Mouse (Mus musculus) stomach, postnatal 0 days (tissue): Measurements from ENCODE around the gene Ube2r2. TPM values are rescaled to one million over a fixed set of nuclear protein-coding genes. Genes with fewer than 3 reads are reported as not detected.

Experiments used
- ATAC-seq: fragments of 200-750 bp; cut with Nextera tagmentation; 2 replicates; pipeline ENCODE4 v1.8.0; 2017; ENCODE audit not compliant: low FRiP score, low TSS enrichment
- DNase-seq: peaks from one replicate; pipeline ENCODE4 v3.0.0-alpha.2; 2016; ENCODE audit warnings: low spot score
- H3K27ac ChIP-seq: fragments of 300-500 bp; sonication (generic); replicated peaks from 2 replicates; pipeline ENCODE4 v1.5.1; 2014; ENCODE audit warnings: mild to moderate bottlenecking, control low read depth
- H3K27me3 ChIP-seq: fragments of 300-500 bp; sonication (generic); 2 replicates; pipeline ENCODE4 v1.6.1; 2014; ENCODE audit warnings: low read length; ENCODE audit not compliant: control insufficient read depth, insufficient read depth
- H3K36me3 ChIP-seq: fragments of 300-500 bp; sonication (generic); 2 replicates; pipeline ENCODE4 v1.6.1; 2014; ENCODE audit warnings: low read length, mixed read lengths; ENCODE audit not compliant: control insufficient read depth, insufficient read depth
- H3K4me1 ChIP-seq: fragments of 300-500 bp; sonication (generic); replicated peaks from 2 replicates; pipeline ENCODE4 v1.6.1; 2014; ENCODE audit warnings: antibody characterized with exemption; ENCODE audit not compliant: control insufficient read depth, insufficient read depth
- H3K4me2 ChIP-seq: fragments of 300-500 bp; sonication (generic); replicated peaks from 2 replicates; pipeline ENCODE4 v1.6.1; 2014; ENCODE audit warnings: low read depth, mild to moderate bottlenecking, control low read depth, moderate library complexity
- H3K4me3 ChIP-seq: fragments of 300-500 bp; sonication (generic); 2 replicates; pipeline ENCODE4 v1.5.1; 2014; ENCODE audit warnings: low read depth, low read length, control low read depth
- H3K9ac ChIP-seq: fragments of 300-500 bp; sonication (generic); 2 replicates; pipeline ENCODE4 v1.6.1; 2014; ENCODE audit warnings: mild to moderate bottlenecking, low read length, control low read depth, mixed read lengths
- H3K9me3 ChIP-seq: fragments of 300-500 bp; sonication (generic); 2 replicates; pipeline ENCODE4 v1.6.1; 2016; ENCODE audit warnings: low read length; ENCODE audit not compliant: control insufficient read depth
- CTCF ChIP-seq: IDR thresholded peaks from 2 replicates; pipeline ENCODE4 v1.5.1; 2016; ENCODE audit warnings: antibody characterized with exemption, low read depth, mild to moderate bottlenecking, moderate library complexity
- EP300 ChIP-seq: optimal IDR thresholded peaks from 2 replicates; pipeline ENCODE3; 2016; ENCODE audit warnings: antibody characterized with exemption
- WGBS: fragments of 180-500 bp; shearing (Covaris S2); extraction: QIAGEN DNeasy Blood & Tissue Kit; methylation state at CpG from one replicate; pipeline ENCODE4 v1.1.7; 2014; 5-methylcytosine and 5-hydroxymethylcytosine counted together
- polyA plus RNA-seq: library from polyadenylated mRNA; unstranded; fragments of >200 nt; fragmentation: Nextera tagmentation; extraction: Ambion mirVana; gene quantifications from 2 replicates; pipeline ENCODE4 v1.2.1, GENCODE M21; 2015

Gene Ube2r2
- polyA plus RNA-seq: 76.3 and 89.0 TPM in 2 replicates

- Histone ChIP-seq H3K4me3 (peak within 1 kb of the TSS; percentile 97), H3K4me2 (peak within 1 kb of the TSS; percentile 69), H3K27me3 (no peaks in the 10 kb centered on the region), H3K4me1 (no peaks in the 10 kb centered on the region), H3K9ac (peak within 1 kb of the TSS; percentile 98), H3K27ac (peak within 1 kb of the TSS; percentile 99), H3K36me3 (no peaks in the 10 kb centered on the region), H3K9me3 (no peaks in the 10 kb centered on the region)
- DNase-seq (peak; percentile 75), ATAC-seq (peak; percentile 78)
- 1% methylated on average over 51 of the region's 65 CpGs for WGBS
- TF ChIP-seq EP300 (no peak), CTCF (peak; percentile 27; the same call in 1 of the 2 replicates)
Measured at GRCm38 (mm10) chr4:41135711-41136453, at the start of gene Ube2r2. Gene Ube2r2, plus strand, starts transcription at chr4:41135743.

- DNase-seq (no peak), ATAC-seq (no peak; the same call in 1 of the 2 replicates)
- Histone ChIP-seq H3K4me1 (no peaks in the 10 kb centered on the region), H3K27ac (no peak overlapping the region), H3K9me3 (no peaks in the 10 kb centered on the region), H3K36me3 (no peaks in the 10 kb centered on the region), H3K9ac (no peak overlapping the region), H3K4me3 (no peak overlapping the region), H3K4me2 (no peak overlapping the region), H3K27me3 (no peaks in the 10 kb centered on the region)
- WGBS: 71% methylated on average over 9 of the region's 9 CpGs
- TF ChIP-seq CTCF: no peak
- no peak for TF ChIP-seq EP300
Measured at GRCm38 (mm10) chr4:41086947-41087346, 48.6 kb upstream of the Ube2r2 start.

DNA sequence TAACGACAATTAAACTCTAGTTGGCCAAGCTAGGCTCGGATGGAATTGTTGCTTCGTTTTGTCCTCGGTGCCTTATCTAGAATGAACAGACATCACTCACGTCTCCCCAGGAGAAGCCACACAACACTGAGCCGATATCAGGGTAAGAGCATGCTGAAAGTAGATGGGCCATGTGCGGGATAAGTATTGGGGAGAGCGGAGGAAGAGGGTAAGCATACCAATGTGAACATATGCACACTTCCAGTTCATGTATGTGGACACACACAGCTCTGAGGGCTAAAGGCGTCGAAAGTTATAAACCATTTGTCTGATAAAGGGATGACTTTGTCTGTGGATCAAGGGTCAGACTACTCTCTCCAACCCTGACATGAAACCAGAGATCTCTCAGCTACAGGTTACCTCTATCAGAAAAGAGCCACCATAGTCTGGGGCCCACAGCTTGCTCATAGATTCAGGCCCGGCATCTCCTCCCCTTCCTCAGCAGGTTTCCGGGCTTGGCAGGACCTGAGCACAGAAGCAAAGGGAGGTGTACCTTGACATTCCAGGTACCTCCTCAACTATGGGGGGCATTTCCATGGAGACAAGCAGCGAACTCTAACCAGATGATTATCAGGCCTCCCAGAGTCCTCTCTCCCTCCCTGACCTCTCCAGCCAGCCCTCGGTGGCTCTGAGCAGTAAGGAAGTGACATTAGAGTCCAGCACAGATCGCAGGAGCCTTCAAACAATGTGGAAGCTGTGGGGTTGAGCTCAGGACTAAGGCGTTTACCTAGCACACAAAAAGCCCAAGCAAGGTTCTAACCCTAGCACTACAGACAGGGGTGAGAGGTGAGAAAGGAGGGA is 47.9 kb upstream of the Ube2r2 start:
- H3K4me1 ChIP-seq: no peaks in the 10 kb centered on the region
- WGBS: 77% methylated on average over 16 of the region's 16 CpGs
- H3K9ac ChIP-seq: no peak overlapping the region
- no peaks in the 10 kb centered on the region for H3K27me3 ChIP-seq
- no peaks in the 10 kb centered on the region for H3K36me3 ChIP-seq
- no peaks in the 10 kb centered on the region for H3K9me3 ChIP-seq
- H3K27ac ChIP-seq: no peak overlapping the region
- ATAC-seq (no peak), DNase-seq (no peak)
- H3K4me2 ChIP-seq: no peak overlapping the region
- no peak overlapping the region for H3K4me3 ChIP-seq
- TF ChIP-seq EP300 (no peak), CTCF (no peak)

DNA sequence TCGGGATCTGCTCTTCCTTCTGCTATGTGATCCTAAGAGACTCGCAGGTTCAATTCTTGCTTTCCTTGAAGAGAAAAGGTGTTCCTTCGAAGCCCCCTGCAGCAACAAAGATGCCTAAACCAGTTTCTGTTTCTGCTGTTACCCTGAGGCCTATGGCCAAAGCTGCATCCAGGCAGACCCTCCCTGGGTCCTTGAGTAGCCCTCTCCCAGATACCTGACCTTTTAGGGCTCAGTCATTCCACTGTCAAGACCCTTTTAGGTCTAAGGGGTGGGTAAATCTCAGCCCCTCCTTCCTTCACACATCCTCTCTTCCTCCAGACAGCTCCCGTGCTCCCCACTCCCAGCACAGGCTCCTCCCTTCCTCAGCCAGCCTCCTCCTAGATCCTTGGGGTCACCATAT is 46.4 kb upstream of the Ube2r2 start:
- no peak overlapping the region for H3K4me2 ChIP-seq
- no peaks in the 10 kb centered on the region for H3K36me3 ChIP-seq
- no peak for DNase-seq
- H3K4me1 ChIP-seq: no peaks in the 10 kb centered on the region
- H3K27me3 ChIP-seq: no peaks in the 10 kb centered on the region
- H3K9ac ChIP-seq: no peak overlapping the region
- 69% methylated on average over 4 of the region's 4 CpGs for whole genome bisulfite sequencing
- no peak for ATAC-seq
- H3K27ac ChIP-seq: peak overlapping the region; percentile 20
- H3K4me3 ChIP-seq: no peak overlapping the region
- H3K9me3 ChIP-seq: no peaks in the 10 kb centered on the region
- TF ChIP-seq EP300 (no peak), CTCF (no peak)

GRCm38 (mm10) chr4:41089705-41090104 is 45.8 kb upstream of the Ube2r2 start:
- TF ChIP-seq CTCF (no peak), EP300 (no peak)
- 42% methylated on average over 2 of the region's 2 CpGs for WGBS
- 0 out of 2 replicates have a peak overlapping the region, but pooled peaks have one; percentile 31 for H3K27ac ChIP-seq

More at GRCm38 (mm10) chr4:41089705-41090104, 45.8 kb upstream of the Ube2r2 start:
- no peak overlapping the region for H3K4me3 ChIP-seq
- H3K9ac ChIP-seq: no peak overlapping the region
- H3K4me1 ChIP-seq: no peaks in the 10 kb centered on the region
- no peak for ATAC-seq
- no peaks in the 10 kb centered on the region for H3K9me3 ChIP-seq
- no peaks in the 10 kb centered on the region for H3K27me3 ChIP-seq
- H3K36me3 ChIP-seq: no peaks in the 10 kb centered on the region
- DNase-seq: no peak
- H3K4me2 ChIP-seq: no peak overlapping the region
